In the genomic region with DNA sequence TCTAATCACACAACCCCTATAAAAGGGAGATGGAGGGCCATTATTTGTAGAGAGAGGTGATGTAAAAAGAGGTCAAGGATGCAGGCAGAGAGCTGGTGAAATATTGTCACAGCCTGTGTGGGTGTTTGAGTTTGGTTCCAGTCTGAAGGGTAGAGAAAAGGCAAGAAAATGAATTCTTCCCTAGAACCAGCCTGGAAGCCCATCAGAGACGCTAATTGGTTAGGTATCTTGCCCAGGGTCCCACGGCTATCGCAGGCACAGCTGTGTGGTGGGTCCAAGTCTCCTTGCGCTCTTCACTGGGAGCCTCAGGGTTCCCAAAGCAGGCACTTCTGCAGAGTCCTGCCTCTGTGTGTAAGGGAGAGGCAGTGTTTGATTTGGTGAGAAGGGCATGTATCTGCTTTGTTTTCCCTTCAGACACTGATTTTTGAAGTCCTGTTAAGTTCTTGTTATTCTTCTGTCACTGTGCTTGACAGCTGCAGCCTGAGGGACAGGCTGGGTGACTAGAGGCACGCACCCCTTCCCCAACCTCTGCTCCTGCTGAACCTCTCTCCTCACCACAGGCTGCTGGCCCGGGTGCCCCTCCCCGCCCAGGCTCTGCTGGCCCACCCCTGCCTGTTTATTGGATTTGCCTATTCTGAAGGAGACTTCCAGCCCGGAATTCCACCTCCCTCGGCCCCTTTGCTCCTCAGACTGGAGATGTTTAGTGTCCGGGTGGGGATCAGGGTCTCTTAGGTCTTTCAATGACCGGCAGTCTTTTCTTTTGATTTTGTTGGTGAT, we compare ENCODE assay signal across 17 mouse cellular contexts. TPM values are rescaled to one million over a fixed set of nuclear protein-coding genes. Genes with fewer than 3 reads are reported as not detected.
DNase-seq lines count a peak whose midpoint lies in the region; ATAC-seq lines count a peak whose summit lies in the region.
"Had no signal": no experiment of that assay in that cellular context is flagged by ENCODE, and none has a peak within 500 bp of the region (broad histone marks: within the 10 kb centered on the region; RNA-seq: fewer than 3 reads in every experiment).

No protein-coding gene starts in this region.

- H3K9ac ChIP-seq in heart, embryonic 11.5 days (ENCODE audit: low read depth, low read length), result no peak overlapping the region
- H3K9ac ChIP-seq in midbrain, embryonic 16.5 days (ENCODE audit: low read depth, low read length), result no peak overlapping the region
- 0 out of 2 replicates have a peak overlapping the region, but pooled peaks have one; percentile 2 for H3K9ac ChIP-seq in limb, embryonic 13.5 days
- H3K9ac ChIP-seq in neural tube, embryonic 14.5 days (replicated peaks; ENCODE audit: low read depth, low read length), result no peak overlapping the region
- H3K9ac ChIP-seq: embryonic facial prominence, embryonic 12.5 days; intestine, embryonic 15.5 days; liver, embryonic 13.5 days had no signal

- peaks cover 24% of the 10 kb centered on the region for H3K4me1 ChIP-seq in heart, embryonic 11.5 days (ENCODE audit: control insufficient read depth, insufficient read depth, low read length)
- peaks cover 66% of the 10 kb centered on the region for H3K4me1 ChIP-seq in midbrain, embryonic 10.5 days
- H3K4me1 ChIP-seq in midbrain, embryonic 16.5 days (ENCODE audit: control insufficient read depth, insufficient read depth, low read length), result peaks cover 12% of the 10 kb centered on the region
- H3K4me1 ChIP-seq in limb, embryonic 13.5 days, result peaks cover 53% of the 10 kb centered on the region
- H3K4me1 ChIP-seq in neural tube, embryonic 14.5 days (ENCODE audit: control insufficient read depth, insufficient read depth, low read length), result 0 out of 2 replicates have a peak, but pooled peaks cover 3% of the 10 kb centered on the region
- H3K4me1 ChIP-seq: liver, embryonic 13.5 days had no signal

- 24% methylated on average over 11 of the region's 11 CpGs for WGBS in heart, embryonic 11.5 days (ENCODE audit: insufficient replicate concordance)
- WGBS in midbrain, embryonic 10.5 days, result 8% methylated on average over 11 of the region's 11 CpGs
- WGBS in midbrain, embryonic 16.5 days, result 17% methylated on average over 11 of the region's 11 CpGs
- 21% methylated on average over 11 of the region's 11 CpGs for WGBS in limb, embryonic 13.5 days
- 17% methylated on average over 11 of the region's 11 CpGs for WGBS in neural tube, embryonic 14.5 days

- H3K27me3 ChIP-seq in heart, embryonic 11.5 days (ENCODE audit: control insufficient read depth, insufficient read depth, low read length), result 0 out of 2 replicates have a peak, but pooled peaks cover 5% of the 10 kb centered on the region
- peaks cover 53% of the 10 kb centered on the region for H3K27me3 ChIP-seq in midbrain, embryonic 10.5 days (ENCODE audit: low read depth, poor library complexity, severe bottlenecking)
- peaks cover 15% of the 10 kb centered on the region for H3K27me3 ChIP-seq in midbrain, embryonic 16.5 days (ENCODE audit: control insufficient read depth, insufficient read depth, low read depth, low read length)
- peaks cover 4% of the 10 kb centered on the region; the same call in 1 of the 2 replicates for H3K27me3 ChIP-seq in limb, embryonic 13.5 days
- peaks cover 5% of the 10 kb centered on the region; the same call in 1 of the 2 replicates for H3K27me3 ChIP-seq in neural tube, embryonic 14.5 days (ENCODE audit: control insufficient read depth, insufficient read depth, low read length)
- H3K27me3 ChIP-seq: intestine, embryonic 15.5 days had no signal

- H3K9me3 ChIP-seq in heart, embryonic 11.5 days (replicated peaks; ENCODE audit: control insufficient read depth, low read length), result no peaks in the 10 kb centered on the region
- 0 out of 2 replicates have a peak, but pooled peaks cover 4% of the 10 kb centered on the region for H3K9me3 ChIP-seq in midbrain, embryonic 10.5 days (replicated peaks)
- H3K9me3 ChIP-seq in midbrain, embryonic 16.5 days (replicated peaks; ENCODE audit: control insufficient read depth, low read length, poor library complexity, severe bottlenecking), result no peaks in the 10 kb centered on the region
- H3K9me3 ChIP-seq in limb, embryonic 13.5 days, result no peaks in the 10 kb centered on the region
- H3K9me3 ChIP-seq in neural tube, embryonic 14.5 days (ENCODE audit: control insufficient read depth, low read length), result no peaks in the 10 kb centered on the region
- H3K9me3 ChIP-seq: embryonic facial prominence, embryonic 12.5 days; intestine, embryonic 15.5 days; liver, embryonic 13.5 days had no signal

- H3K4me2 ChIP-seq in heart, embryonic 11.5 days, result peak overlapping the region; percentile 4; the same call in 1 of the 2 replicates
- H3K4me2 ChIP-seq in midbrain, embryonic 16.5 days (ENCODE audit: low read length), result no peak overlapping the region
- H3K4me2 ChIP-seq in limb, embryonic 13.5 days (replicated peaks), result peak overlapping the region; percentile 29
- peak overlapping the region; percentile 23; the same call in 1 of the 2 replicates for H3K4me2 ChIP-seq in neural tube, embryonic 14.5 days (ENCODE audit: low read depth, low read length)
- H3K4me2 ChIP-seq: embryonic facial prominence, embryonic 12.5 days; intestine, embryonic 15.5 days; liver, embryonic 13.5 days had no signal

- no peak overlapping the region for H3K4me3 ChIP-seq in heart, embryonic 11.5 days (ENCODE audit: low read depth, low read length)
- peak overlapping the region; percentile 7; the same call in 1 of the 2 replicates for H3K4me3 ChIP-seq in midbrain, embryonic 10.5 days
- no peak overlapping the region for H3K4me3 ChIP-seq in midbrain, embryonic 16.5 days (ENCODE audit: low read depth, low read length)
- H3K4me3 ChIP-seq in limb, embryonic 13.5 days, result no peak overlapping the region
- H3K4me3 ChIP-seq in neural tube, embryonic 14.5 days (ENCODE audit: low read depth, low read length), result no peak overlapping the region
- H3K4me3 ChIP-seq: embryonic facial prominence, embryonic 12.5 days; intestine, embryonic 15.5 days; left cerebral cortex, adult 2 months; liver, embryonic 13.5 days had no signal

- intact Hi-C loops in heart, postnatal 25 days (cut with DNase I), result no loop called here

- no peaks in the 10 kb centered on the region for H3K36me3 ChIP-seq in heart, embryonic 11.5 days (ENCODE audit: control insufficient read depth, insufficient read depth, low read length)
- H3K36me3 ChIP-seq in midbrain, embryonic 10.5 days, result no peaks in the 10 kb centered on the region
- no peaks in the 10 kb centered on the region for H3K36me3 ChIP-seq in midbrain, embryonic 16.5 days (ENCODE audit: control insufficient read depth, insufficient read depth, low read length)
- H3K36me3 ChIP-seq in limb, embryonic 13.5 days, result no peaks in the 10 kb centered on the region
- H3K36me3 ChIP-seq in neural tube, embryonic 14.5 days (ENCODE audit: control insufficient read depth, insufficient read depth, low read length), result no peaks in the 10 kb centered on the region
- H3K36me3 ChIP-seq: embryonic facial prominence, embryonic 12.5 days; intestine, embryonic 15.5 days; liver, embryonic 13.5 days had no signal

- no peak for ATAC-seq in heart, embryonic 11.5 days (replicated peaks; ENCODE audit: insufficient number of reproducible peaks, low FRiP score, low TSS enrichment)
- ATAC-seq in midbrain, embryonic 16.5 days, result no peak
- ATAC-seq in limb, embryonic 13.5 days (ENCODE audit: low FRiP score, low read depth), result no peak
- ATAC-seq in neural tube, embryonic 14.5 days (ENCODE audit: low read depth), result no peak
- ATAC-seq: activated CD4-positive, CD25-positive, alpha-beta regulatory T cell, adult 4 months; intestine, embryonic 15.5 days had no signal

- H3K27ac ChIP-seq in heart, embryonic 11.5 days (ENCODE audit: low read depth, low read length), result no peak overlapping the region
- H3K27ac ChIP-seq in midbrain, embryonic 10.5 days (replicated peaks), result peak overlapping the region; percentile 35
- no peak overlapping the region for H3K27ac ChIP-seq in midbrain, embryonic 16.5 days (ENCODE audit: low read length)
- no peak overlapping the region for H3K27ac ChIP-seq in limb, embryonic 13.5 days
- H3K27ac ChIP-seq in neural tube, embryonic 14.5 days (ENCODE audit: low read depth, low read length), result no peak overlapping the region; the same call in 1 of the 2 replicates
- H3K27ac ChIP-seq: embryonic facial prominence, embryonic 12.5 days; intestine, embryonic 15.5 days; left cerebral cortex, adult 2 months; liver, embryonic 13.5 days had no signal

- DNase-seq in heart, postnatal 25 days (ENCODE audit: low spot score), result no peak
- peak; percentile 43 for DNase-seq in midbrain, embryonic 10.5 days (ENCODE audit: low spot score)
- DNase-seq in spleen, postnatal 36 days (ENCODE audit: low spot score in 2 of 2), result no peak
- DNase-seq in spleen, adult 18-20 months, result no peak
- DNase-seq: cerebellum, adult 2 months; liver, embryonic 13.5 days; lung, postnatal 10 days; thymus, adult 18-20 months had no signal

RNA-seq across cellular contexts. Expression of gene Plce1, which starts 5.1 kb away (rescaled TPM):
- polyA plus RNA-seq in heart, embryonic 11.5 days (2014; fragmentation: Nextera tagmentation; extraction: Ambion mirVana), result 6.1 and 6.3 TPM in 2 replicates
- 10 to 100 TPM; 23.3 to 24.6 TPM for total RNA-seq in heart, postnatal 25 days (2021)
- polyA plus RNA-seq in midbrain, embryonic 10.5 days (2016; fragmentation: Nextera tagmentation; extraction: Ambion mirVana), result 3.1 and 3.9 TPM in 2 replicates
- 3.1 and 4.4 TPM in 2 replicates for polyA plus RNA-seq in midbrain, embryonic 16.5 days (2015; fragmentation: Nextera tagmentation; extraction: Ambion mirVana)
- polyA plus RNA-seq in limb, embryonic 13.5 days (2015; fragmentation: Nextera tagmentation; extraction: Ambion mirVana), result 9.4 and 10.1 TPM in 2 replicates
- 3.9 and 5.2 TPM in 2 replicates for polyA plus RNA-seq in neural tube, embryonic 14.5 days (2014; fragmentation: Nextera tagmentation; extraction: Ambion mirVana)
- total RNA-seq: granulocyte monocyte progenitor cell, adult 5-6 weeks had no signal
